Mouse (Mus musculus) MEL (cell line): ENCODE measurements at regions not wholly inside any gene's neighbourhood (a gene's known extent, or its start where the extent isn't known, plus 50 kb on each side); places are given as distances from the start of the nearest gene placed in this dataset.

ENCODE experiments used
- DNase-seq: peaks from one replicate; pipeline ENCODE4 v3.0.0; 2011; ENCODE audit warnings: low read depth, low spot score
- H3K27ac ChIP-seq: 2 replicates; pipeline ENCODE4 v1.5.1; 2012; ENCODE audit warnings: low read depth, mild to moderate bottlenecking, control low read depth, low read length, moderate library complexity; ENCODE audit not compliant: control insufficient read depth
- H3K27me3 ChIP-seq, 2 experiments: fragments of 150-350 bp in 1 of 2; sonication (generic) in 1 of 2; 2 replicates each; pipeline ENCODE4 v1.6.1; 2012; ENCODE audit warnings: low read length in 2 of 2, mild to moderate bottlenecking in 2 of 2, improper control_type of control experiment in 1 of 2, moderate library complexity in 1 of 2; ENCODE audit not compliant: insufficient read depth in 2 of 2, control insufficient read depth in 1 of 2
- H3K36me3 ChIP-seq, 2 experiments: 2 replicates each; pipeline ENCODE4 v1.6.1; 2012 to 2014; ENCODE audit warnings: low read length in 2 of 2, improper control_type of control experiment in 1 of 2, inconsistent platforms in 1 of 2, mild to moderate bottlenecking in 1 of 2; ENCODE audit not compliant: insufficient read depth in 2 of 2, control insufficient read depth in 1 of 2
- H3K4me1 ChIP-seq, 2 experiments: fragments of 150-350 bp in 1 of 2; sonication (generic) in 1 of 2; 2 replicates each; pipeline ENCODE4 v1.6.1; 2012; ENCODE audit warnings: low read length in 2 of 2, improper control_type of control experiment in 1 of 2, mild to moderate bottlenecking in 1 of 2; ENCODE audit not compliant: insufficient read depth in 2 of 2, control insufficient read depth in 1 of 2
- H3K4me3 ChIP-seq, 2 experiments: fragments of 150-350 bp in 1 of 2; sonication (generic) in 1 of 2; 2 replicates each; pipeline ENCODE4 v1.5.1; 2012; ENCODE audit warnings: low read depth in 2 of 2, low read length in 2 of 2, mild to moderate bottlenecking in 2 of 2, moderate library complexity in 2 of 2, control low read depth in 1 of 2, improper control_type of control experiment in 1 of 2; ENCODE audit not compliant: control insufficient read depth in 1 of 2, insufficient read depth in 1 of 2
- H3K79me2 ChIP-seq: 2 replicates; pipeline ENCODE4 v1.6.1; 2012; ENCODE audit warnings: mild to moderate bottlenecking, low read length, moderate library complexity; ENCODE audit not compliant: control insufficient read depth, poor library complexity, insufficient read depth
- H3K9ac ChIP-seq: 2 replicates; pipeline ENCODE4 v1.6.1; 2012; ENCODE audit warnings: low read depth, mild to moderate bottlenecking, control low read depth, low read length, moderate library complexity; ENCODE audit not compliant: control insufficient read depth, poor library complexity, severe bottlenecking
- H3K9me3 ChIP-seq: fragments of 150-350 bp; sonication (generic); replicated peaks from 2 replicates; pipeline ENCODE4 v1.6.1; 2012; ENCODE audit warnings: mild to moderate bottlenecking, low read length, improper control_type of control experiment, moderate library complexity; ENCODE audit not compliant: insufficient read depth
- BHLHE40 ChIP-seq: IDR thresholded peaks from 2 replicates; pipeline ENCODE4 v1.6.1; 2012; ENCODE audit warnings: low read depth, mild to moderate bottlenecking, inconsistent platforms, low read length, improper control_type of control experiment, borderline replicate concordance
- CHD1 ChIP-seq: IDR thresholded peaks from 2 replicates; pipeline ENCODE4 v1.6.1; 2012; ENCODE audit warnings: low read depth, mild to moderate bottlenecking, inconsistent platforms, low read length, improper control_type of control experiment
- CHD2 ChIP-seq: IDR thresholded peaks from 2 replicates; pipeline ENCODE4 v1.6.1; 2011; ENCODE audit warnings: low read length, improper control_type of control experiment
- CTCF ChIP-seq, 3 experiments: IDR thresholded peaks in 2 of 3; conservative IDR thresholded peaks in 1 of 3; 2 replicates each; pipeline ENCODE4 v1.5.1; 2011 to 2012; ENCODE audit warnings: low read length in 3 of 3, low read depth in 2 of 3, mild to moderate bottlenecking in 2 of 3, improper control_type of control experiment in 1 of 3, inconsistent platforms in 1 of 3, mixed read lengths in 1 of 3, moderate library complexity in 1 of 3; ENCODE audit not compliant: control insufficient read depth in 1 of 3, insufficient read depth in 1 of 3, poor library complexity in 1 of 3, severe bottlenecking in 1 of 3
- ELF1 ChIP-seq: IDR thresholded peaks from 2 replicates; pipeline ENCODE4 v1.6.1; 2014; ENCODE audit warnings: low read depth, mild to moderate bottlenecking, inconsistent platforms, low read length, improper control_type of control experiment, moderate library complexity
- EP300 ChIP-seq, 2 experiments: IDR thresholded peaks; 2 replicates each; pipeline ENCODE4 v1.6.1; 2011; ENCODE audit warnings: improper control_type of control experiment in 2 of 2, low read length in 2 of 2, low read depth in 1 of 2, mild to moderate bottlenecking in 1 of 2
- ETS1 ChIP-seq: IDR thresholded peaks from 2 replicates; pipeline ENCODE4 v1.6.1; 2012; ENCODE audit warnings: low read depth, mild to moderate bottlenecking, inconsistent platforms, low read length, improper control_type of control experiment, moderate library complexity
- GABPA ChIP-seq: IDR thresholded peaks from 2 replicates; pipeline ENCODE4 v1.6.1; 2012; ENCODE audit warnings: low read depth, mild to moderate bottlenecking, inconsistent platforms, low read length, improper control_type of control experiment, moderate library complexity
- GATA1 ChIP-seq: IDR thresholded peaks from 2 replicates; pipeline ENCODE4 v1.6.1; 2011; ENCODE audit warnings: low read depth, low read length, improper control_type of control experiment
- HCFC1 ChIP-seq: IDR thresholded peaks from 2 replicates; pipeline ENCODE4 v1.6.1; 2012; ENCODE audit warnings: low read depth, mild to moderate bottlenecking, inconsistent platforms, low read length, improper control_type of control experiment, moderate library complexity
- JUND ChIP-seq: IDR thresholded peaks from 2 replicates; pipeline ENCODE4 v1.6.1; 2011; ENCODE audit warnings: low read depth, mild to moderate bottlenecking, improper control_type of control experiment, low read length
- KAT2A ChIP-seq: conservative IDR thresholded peaks from 2 replicates; pipeline ENCODE4 v1.6.1; 2012; ENCODE audit warnings: low read depth, low read length, improper control_type of control experiment, inconsistent platforms
- MAX ChIP-seq: IDR thresholded peaks from 2 replicates; pipeline ENCODE4 v1.6.1; 2011; ENCODE audit warnings: low read length, improper control_type of control experiment
- MEF2A ChIP-seq: IDR thresholded peaks from 2 replicates; pipeline ENCODE4 v1.6.1; 2014; ENCODE audit warnings: low read depth, mild to moderate bottlenecking, inconsistent platforms, low read length, improper control_type of control experiment; ENCODE audit not compliant: poor library complexity, insufficient replicate concordance, severe bottlenecking; ENCODE audit errors: extremely low read depth
- MXI1 ChIP-seq: IDR thresholded peaks from 2 replicates; pipeline ENCODE4 v1.6.1; 2011; ENCODE audit warnings: mild to moderate bottlenecking, low read depth, low read length, improper control_type of control experiment
- NELFE ChIP-seq: IDR thresholded peaks from 2 replicates; pipeline ENCODE4 v1.6.1; 2011; ENCODE audit warnings: low read depth, low read length, improper control_type of control experiment
- NRF1 ChIP-seq: IDR thresholded peaks from 2 replicates; pipeline ENCODE4 v1.6.1; 2014; ENCODE audit warnings: low read depth, mild to moderate bottlenecking, inconsistent platforms, low read length, improper control_type of control experiment, moderate library complexity; ENCODE audit not compliant: poor library complexity, insufficient read depth, severe bottlenecking
- POLR2A ChIP-seq, 2 experiments: IDR thresholded peaks; 2 replicates each; pipeline ENCODE4 v1.6.1; 2011 to 2012; ENCODE audit warnings: low read length in 2 of 2, mild to moderate bottlenecking in 2 of 2, control low read depth in 1 of 2, improper control_type of control experiment in 1 of 2, low read depth in 1 of 2, moderate library complexity in 1 of 2; ENCODE audit not compliant: control insufficient read depth in 1 of 2, insufficient read depth in 1 of 2, poor library complexity in 1 of 2
- POLR2AphosphoS5 ChIP-seq: IDR thresholded peaks from 2 replicates; pipeline ENCODE4 v1.6.1; 2012; ENCODE audit warnings: low read depth, borderline replicate concordance, mild to moderate bottlenecking, inconsistent platforms, low read length, moderate library complexity, mixed read lengths
- RAD21 ChIP-seq: IDR thresholded peaks from 2 replicates; pipeline ENCODE4 v1.6.1; 2011; ENCODE audit warnings: mild to moderate bottlenecking, low read depth, low read length, improper control_type of control experiment
- RCOR1 ChIP-seq: IDR thresholded peaks from 2 replicates; pipeline ENCODE4 v1.6.1; 2012; ENCODE audit warnings: low read depth, mild to moderate bottlenecking, inconsistent platforms, low read length, improper control_type of control experiment
- SIN3A ChIP-seq: IDR thresholded peaks from 2 replicates; pipeline ENCODE4 v1.6.1; 2012; ENCODE audit warnings: low read length, improper control_type of control experiment, inconsistent platforms
- TAL1 ChIP-seq: IDR thresholded peaks from 2 replicates; pipeline ENCODE4 v1.6.1; 2012; ENCODE audit warnings: mild to moderate bottlenecking, inconsistent platforms, low read length, moderate library complexity, mixed read lengths
- TBP ChIP-seq: IDR thresholded peaks from 2 replicates; pipeline ENCODE4 v1.8.0; 2011; ENCODE audit warnings: low read depth, low read length, improper control_type of control experiment
- USF2 ChIP-seq, 2 experiments: IDR thresholded peaks; 2 replicates each; pipeline ENCODE4 v1.6.1; 2011 to 2012; ENCODE audit warnings: improper control_type of control experiment in 2 of 2, low read length in 2 of 2, borderline replicate concordance in 1 of 2, inconsistent platforms in 1 of 2, low read depth in 1 of 2, mild to moderate bottlenecking in 1 of 2; ENCODE audit not compliant: insufficient read depth in 1 of 2
- ZC3H11A ChIP-seq: IDR thresholded peaks from 2 replicates; pipeline ENCODE4 v1.6.1; 2012; ENCODE audit warnings: low read depth, mild to moderate bottlenecking, inconsistent platforms, low read length, improper control_type of control experiment
- ZNF384 ChIP-seq: IDR thresholded peaks from 2 replicates; pipeline ENCODE4 v1.6.1; 2012; ENCODE audit warnings: low read depth, mild to moderate bottlenecking, inconsistent platforms, low read length, improper control_type of control experiment

DNA sequence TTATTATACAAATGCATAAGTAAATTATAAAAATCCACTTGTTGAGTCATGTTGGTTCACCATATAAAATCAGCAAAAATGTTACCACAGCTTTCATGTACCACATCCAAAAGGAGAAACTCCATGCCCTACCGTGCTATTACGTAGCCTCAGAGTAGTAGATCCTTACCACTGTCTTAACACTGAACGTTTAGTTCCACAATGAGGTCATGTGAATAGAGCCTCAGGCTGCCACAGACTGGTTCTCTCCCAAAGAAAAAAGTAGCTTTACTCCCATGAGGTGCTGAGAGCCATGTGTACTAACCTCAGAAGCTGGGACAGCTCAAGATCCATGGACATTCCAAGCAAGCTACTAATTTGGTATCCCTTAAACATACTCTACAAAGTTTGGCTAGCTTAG is 235.4 kb upstream of the Ferd3l start:
- Histone ChIP-seq H3K36me3 (no peaks in the 10 kb centered on the region), H3K27me3 (no peaks in the 10 kb centered on the region), H3K79me2 (no peaks in the 10 kb centered on the region), H3K9ac (no peak overlapping the region), H3K4me1 (no peaks in the 10 kb centered on the region), H3K9me3 (no peaks in the 10 kb centered on the region)
- DNase-seq: no peak
- TF ChIP-seq GATA1 (no peak), BHLHE40 (no peak), TBP (no peak), ZC3H11A (no peak), HCFC1 (no peak), SIN3A (no peak), NELFE (no peak), MAX (no peak), CHD2 (no peak), RCOR1 (no peak), ETS1 (no peak), USF2 (IDR thresholded peaks at IDR 0.05; ENCODE audit: borderline replicate concordance in 1 of 2, insufficient read depth in 1 of 2, low read depth in 1 of 2, low read length in 2 of 2) (no peak)
- TF ChIP-seq, all 39 proteins: peak for 0
- Histone ChIP-seq H3K27ac (no peak overlapping the region), H3K4me3 (no peak overlapping the region)

DNA sequence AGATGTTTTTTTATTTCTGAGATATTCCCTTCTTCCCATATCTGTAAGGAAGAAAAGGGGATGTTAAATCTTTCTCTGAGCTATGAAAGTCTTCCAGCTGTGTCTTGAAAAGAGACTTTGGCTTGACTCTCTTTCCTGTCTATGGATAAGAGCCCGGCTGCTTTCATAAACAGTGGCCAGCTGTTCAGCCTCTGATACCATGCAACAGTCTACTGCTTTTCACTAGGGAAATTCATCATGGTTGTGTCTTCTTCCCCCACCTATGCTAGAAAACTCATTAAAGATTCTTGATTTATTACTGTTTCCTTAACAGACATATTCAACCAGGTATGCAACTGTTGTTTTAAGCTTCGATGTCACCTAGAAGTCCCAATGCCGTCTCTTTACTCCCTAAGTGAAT is 213.8 kb upstream of the Ferd3l start:
- DNase-seq: no peak
- no peaks in the 10 kb centered on the region for H3K27me3 ChIP-seq
- TF ChIP-seq ZC3H11A: no peak
- no peak for TF ChIP-seq EP300 (IDR thresholded peaks at IDR 0.05; ENCODE audit: low read depth in 1 of 2, low read length in 2 of 2)
- no peak for TF ChIP-seq JUND
- TF ChIP-seq BHLHE40: no peak
- TF ChIP-seq CTCF (IDR thresholded peaks at IDR 0.05 in 2 of 3, conservative IDR thresholded peaks at IDR 0.05 in 1 of 3; ENCODE audit: control insufficient read depth in 1 of 3, insufficient read depth in 1 of 3, low read depth in 2 of 3, low read length in 3 of 3, poor library complexity in 1 of 3, severe bottlenecking in 1 of 3): no peak
- no peak for TF ChIP-seq POLR2AphosphoS5
- TF ChIP-seq GABPA: no peak
- no peak for TF ChIP-seq TAL1
- no peak for TF ChIP-seq CHD1
- no peak for TF ChIP-seq RAD21
- TF ChIP-seq ZNF384: no peak
- no peak for TF ChIP-seq ELF1
- no peak for TF ChIP-seq MEF2A
- TF ChIP-seq POLR2A (IDR thresholded peaks at IDR 0.05; ENCODE audit: control insufficient read depth in 1 of 2, insufficient read depth in 1 of 2, low read depth in 1 of 2, low read length in 2 of 2, poor library complexity in 1 of 2): no peak
- TF ChIP-seq KAT2A: no peak
- TF ChIP-seq MXI1: no peak
- no peak for TF ChIP-seq NRF1

More for the DNA sequence above, 213.8 kb upstream of the Ferd3l start:
- H3K4me3 ChIP-seq: no peak overlapping the region
- no peaks in the 10 kb centered on the region for H3K4me1 ChIP-seq
- H3K9me3 ChIP-seq: no peaks in the 10 kb centered on the region
- no peaks in the 10 kb centered on the region for H3K79me2 ChIP-seq
- no peak overlapping the region for H3K9ac ChIP-seq
- no peaks in the 10 kb centered on the region for H3K36me3 ChIP-seq
- H3K27ac ChIP-seq: no peak overlapping the region
